Mouse (Mus musculus) forebrain, postnatal 0 days (tissue): ENCODE measurements at regions not wholly inside any gene's neighbourhood (a gene's known extent, or its start where the extent isn't known, plus 50 kb on each side); places are given as distances from the start of the nearest gene placed in this dataset.

Source experiments
- ATAC-seq: fragments of 200-750 bp; cut with Nextera tagmentation; 2 replicates; pipeline ENCODE4 v1.8.0; 2017; ENCODE audit warnings: mild to moderate bottlenecking, moderate library complexity
- DNase-seq: peaks from one replicate; pipeline ENCODE4 v3.0.0-alpha.2; 2015
- H3K27ac ChIP-seq: fragments of 300-500 bp; sonication (generic); 2 replicates; pipeline ENCODE4 v1.5.1; 2014; ENCODE audit warnings: low read depth, mild to moderate bottlenecking, antibody characterized with exemption, low read length, moderate library complexity, mixed read lengths
- H3K27me3 ChIP-seq: fragments of 300-500 bp; sonication (generic); 2 replicates; pipeline ENCODE4 v1.6.1; 2014; ENCODE audit warnings: mild to moderate bottlenecking, low read length, mixed read lengths; ENCODE audit not compliant: insufficient read depth
- H3K36me3 ChIP-seq: fragments of 300-500 bp; sonication (generic); 2 replicates; pipeline ENCODE4 v1.6.1; 2014; ENCODE audit warnings: mild to moderate bottlenecking, moderate library complexity; ENCODE audit not compliant: insufficient read depth
- H3K4me1 ChIP-seq: fragments of 300-500 bp; sonication (generic); 2 replicates; pipeline ENCODE4 v1.6.1; 2014; ENCODE audit warnings: antibody characterized with exemption; ENCODE audit not compliant: insufficient read depth
- H3K4me2 ChIP-seq: fragments of 300-500 bp; sonication (generic); 2 replicates; pipeline ENCODE4 v1.6.1; 2014; ENCODE audit warnings: low read depth, mild to moderate bottlenecking, moderate library complexity
- H3K4me3 ChIP-seq: fragments of 300-500 bp; sonication (generic); 2 replicates; pipeline ENCODE4 v1.5.1; 2014; ENCODE audit warnings: low read depth, low read length, mixed read lengths
- H3K9ac ChIP-seq: fragments of 300-500 bp; sonication (generic); 2 replicates; pipeline ENCODE4 v1.6.1; 2014; ENCODE audit warnings: mild to moderate bottlenecking
- H3K9me3 ChIP-seq: fragments of 300-500 bp; sonication (generic); 2 replicates; pipeline ENCODE4 v1.6.1; 2016; ENCODE audit warnings: low read length
- CTCF ChIP-seq: sonication (generic); IDR thresholded peaks from 2 replicates; pipeline ENCODE4 v1.5.1; 2016; ENCODE audit warnings: antibody characterized with exemption, control low read depth, low read depth
- WGBS: fragments of 180-500 bp; shearing (Covaris S2); extraction: QIAGEN DNeasy Blood & Tissue Kit; methylation state at CpG from one replicate; pipeline ENCODE4 v1.1.7; 2014; 5-methylcytosine and 5-hydroxymethylcytosine counted together

GRCm38 (mm10) chr3:154429666-154430065 is 99.2 kb upstream of the Lhx8 start:
- Histone ChIP-seq H3K4me2 (no peak overlapping the region), H3K27ac (no peak overlapping the region), H3K4me1 (no peaks in the 10 kb centered on the region), H3K4me3 (no peak overlapping the region), H3K27me3 (no peaks in the 10 kb centered on the region), H3K9ac (no peak overlapping the region), H3K36me3 (no peaks in the 10 kb centered on the region), H3K9me3 (no peaks in the 10 kb centered on the region)
- WGBS = 93% methylated on average over 6 of the region's 6 CpGs
- ATAC-seq (no peak), DNase-seq (no peak)
- no peak for TF ChIP-seq CTCF

GRCm38 (mm10) chr3:154424589-154424988 is 94.1 kb upstream of the Lhx8 start:
- no peaks in the 10 kb centered on the region for H3K4me1 ChIP-seq
- H3K9ac ChIP-seq = no peak overlapping the region
- H3K4me3 ChIP-seq = no peak overlapping the region
- WGBS = 62% methylated on average over 5 of the region's 5 CpGs
- TF ChIP-seq CTCF = no peak
- ATAC-seq (no peak), DNase-seq (no peak)
- H3K36me3 ChIP-seq = no peaks in the 10 kb centered on the region
- no peaks in the 10 kb centered on the region for H3K27me3 ChIP-seq
- H3K27ac ChIP-seq = no peak overlapping the region
- no peaks in the 10 kb centered on the region for H3K9me3 ChIP-seq
- no peak overlapping the region for H3K4me2 ChIP-seq

GRCm38 (mm10) chr3:154421461-154421950 is 91.0 kb upstream of the Lhx8 start:
- no peak for TF ChIP-seq CTCF
- H3K27me3 ChIP-seq = no peaks in the 10 kb centered on the region
- 83% methylated on average over 7 of the region's 7 CpGs for WGBS
- no peak overlapping the region for H3K9ac ChIP-seq
- no peak overlapping the region for H3K27ac ChIP-seq
- no peaks in the 10 kb centered on the region for H3K4me1 ChIP-seq
- DNase-seq = no peak
- no peak for ATAC-seq
- H3K4me2 ChIP-seq = no peak overlapping the region
- no peaks in the 10 kb centered on the region for H3K9me3 ChIP-seq
- no peaks in the 10 kb centered on the region for H3K36me3 ChIP-seq
- H3K4me3 ChIP-seq = no peak overlapping the region

GRCm38 (mm10) chr3:154418177-154418832 is 87.8 kb upstream of the Lhx8 start:
- 79% methylated on average over 4 of the region's 4 CpGs for WGBS
- Histone ChIP-seq H3K36me3 (no peaks in the 10 kb centered on the region), H3K27me3 (no peaks in the 10 kb centered on the region), H3K9me3 (no peaks in the 10 kb centered on the region), H3K9ac (no peak overlapping the region), H3K4me2 (no peak overlapping the region), H3K27ac (no peak overlapping the region), H3K4me1 (no peaks in the 10 kb centered on the region), H3K4me3 (no peak overlapping the region)
- DNase-seq (no peak), ATAC-seq (no peak)
- no peak for TF ChIP-seq CTCF

- DNase-seq (peak; percentile 40), ATAC-seq (peak; percentile 38; the same call in 1 of the 2 replicates)
- TF ChIP-seq CTCF = no peak
- no peaks in the 10 kb centered on the region for H3K4me1 ChIP-seq
- no peaks in the 10 kb centered on the region for H3K9me3 ChIP-seq
- no peak overlapping the region for H3K4me2 ChIP-seq
- no peaks in the 10 kb centered on the region for H3K27me3 ChIP-seq
- H3K36me3 ChIP-seq = no peaks in the 10 kb centered on the region
- no peak overlapping the region for H3K27ac ChIP-seq
- H3K4me3 ChIP-seq = no peak overlapping the region
- H3K9ac ChIP-seq = no peak overlapping the region
- WGBS = 27% methylated on average over 3 of the region's 3 CpGs
These were observed 83.9 kb upstream of the Lhx8 start for GRCm38 (mm10) chr3:154414358-154414757.

GRCm38 (mm10) chr3:154410292-154410691 is 79.8 kb upstream of the Lhx8 start:
- H3K9ac ChIP-seq = no peak overlapping the region
- H3K4me3 ChIP-seq = no peak overlapping the region
- H3K27me3 ChIP-seq = no peaks in the 10 kb centered on the region
- no peaks in the 10 kb centered on the region for H3K36me3 ChIP-seq
- DNase-seq (no peak), ATAC-seq (no peak)
- TF ChIP-seq CTCF = no peak
- WGBS = 95% methylated on average over 2 of the region's 2 CpGs
- H3K4me1 ChIP-seq = no peaks in the 10 kb centered on the region
- H3K4me2 ChIP-seq = no peak overlapping the region
- no peak overlapping the region for H3K27ac ChIP-seq
- no peaks in the 10 kb centered on the region for H3K9me3 ChIP-seq

- H3K36me3 ChIP-seq = no peaks in the 10 kb centered on the region
- no peaks in the 10 kb centered on the region for H3K4me1 ChIP-seq
- H3K9ac ChIP-seq = no peak overlapping the region
- no peaks in the 10 kb centered on the region for H3K27me3 ChIP-seq
- ATAC-seq = no peak
- no peak overlapping the region for H3K4me3 ChIP-seq
- TF ChIP-seq CTCF = no peak
- no peak overlapping the region for H3K27ac ChIP-seq
- WGBS = 51% methylated on average over 4 of the region's 4 CpGs
- no peaks in the 10 kb centered on the region for H3K9me3 ChIP-seq
- no peak overlapping the region for H3K4me2 ChIP-seq
- no peak for DNase-seq
These were observed 71.6 kb upstream of the Lhx8 start for GRCm38 (mm10) chr3:154402081-154402480.
